Mouse (Mus musculus) hindlimb bud, embryonic 11.5 days (tissue): ENCODE data around the gene Ormdl2.
A peak's percentile ranks its signal among the peaks of the same experiment; 100 is the strongest.
"Not testable (repeated sequence)": the region's sequence is repeated elsewhere in the genome, so short reads cannot be mapped to it uniquely, and the experiment has no call there.

Experiments used
- DNase-seq: peaks from one replicate; pipeline ENCODE4 v3.0.0-alpha.2; 2012; ENCODE audit warnings: low read depth, low spot score; ENCODE audit errors: extremely low spot score

Ormdl2 gene

GRCm38 (mm10) chr10:128821358-128822056 is at the start of gene Ormdl2:
Gene Ormdl2, minus strand, starts transcription at chr10:128821645.
- peak; percentile 97 for DNase-seq

- DNase-seq, result no peak
Measured at GRCm38 (mm10) chr10:128870341-128870740, 48.9 kb upstream of the Ormdl2 start.

DNA sequence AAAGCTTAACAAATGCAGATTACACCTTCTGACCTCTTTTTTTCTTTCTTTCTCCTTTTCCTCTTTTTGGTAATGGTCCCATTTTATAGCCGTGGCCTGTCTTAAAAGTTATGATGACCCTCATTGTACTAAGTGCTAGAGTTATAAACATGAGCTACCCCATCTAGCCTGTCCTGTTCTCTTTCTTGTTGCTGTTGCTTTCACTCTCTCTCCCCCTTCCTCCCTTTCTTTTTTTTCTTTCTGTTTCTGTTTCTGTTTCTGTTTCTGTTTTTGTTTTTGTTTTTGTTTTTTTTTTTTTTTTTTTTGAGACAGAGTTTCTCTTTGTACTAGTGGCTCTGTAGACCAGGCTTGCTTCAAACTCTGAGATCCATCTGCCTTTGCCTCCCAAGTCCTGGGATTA is 45.1 kb upstream of the Ormdl2 start:
- DNase-seq, result no peak

- no peak for DNase-seq
Measured at GRCm38 (mm10) chr10:128866042-128866441, 44.6 kb upstream of the Ormdl2 start.

DNA sequence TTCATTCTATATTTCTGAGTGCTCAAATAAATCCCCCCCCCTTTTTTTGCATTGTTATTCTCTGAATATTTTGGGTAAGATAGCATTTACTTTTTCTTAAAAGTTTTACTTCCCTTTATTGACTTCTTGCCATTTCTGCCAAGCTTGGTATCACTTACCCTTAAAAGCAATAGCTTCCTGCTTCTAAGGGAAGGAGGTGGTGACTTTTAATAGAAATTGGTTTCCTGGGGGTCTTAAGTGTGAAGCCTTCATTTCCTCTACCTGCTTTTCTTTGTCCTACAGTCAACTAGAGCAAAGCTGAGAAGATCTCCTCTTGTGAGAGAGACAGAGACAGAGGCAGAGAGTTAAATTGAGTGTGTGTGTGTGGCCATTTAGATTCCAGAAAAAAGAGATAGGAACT is 39.7 kb upstream of the Ormdl2 start:
- DNase-seq, result no peak

- no peak for DNase-seq
Measured at GRCm38 (mm10) chr10:128850339-128850738, 28.9 kb upstream of the Ormdl2 start.

- DNase-seq, result no peak
Measured at GRCm38 (mm10) chr10:128848426-128848825, 27.0 kb upstream of the Ormdl2 start.

DNA sequence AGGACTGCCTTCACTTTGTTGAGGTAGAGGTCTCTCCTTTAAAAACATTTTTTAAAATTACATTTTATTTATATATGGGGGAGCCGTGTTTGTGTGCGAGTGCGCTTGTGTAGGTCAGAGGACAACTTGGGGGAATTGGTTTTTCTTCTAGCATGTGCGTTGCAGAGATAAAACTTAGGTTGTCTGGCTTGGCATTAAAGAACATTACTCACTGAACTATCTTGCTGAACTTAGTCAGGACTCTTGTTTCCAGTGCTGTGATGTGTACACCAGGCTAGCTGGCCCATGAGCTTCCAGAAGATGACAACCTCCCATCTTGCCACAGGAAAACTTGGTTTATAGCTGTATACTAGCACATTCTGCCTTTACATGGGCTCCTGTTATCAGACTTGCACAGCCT is 25.2 kb upstream of the Ormdl2 start:
- no peak for DNase-seq

DNA sequence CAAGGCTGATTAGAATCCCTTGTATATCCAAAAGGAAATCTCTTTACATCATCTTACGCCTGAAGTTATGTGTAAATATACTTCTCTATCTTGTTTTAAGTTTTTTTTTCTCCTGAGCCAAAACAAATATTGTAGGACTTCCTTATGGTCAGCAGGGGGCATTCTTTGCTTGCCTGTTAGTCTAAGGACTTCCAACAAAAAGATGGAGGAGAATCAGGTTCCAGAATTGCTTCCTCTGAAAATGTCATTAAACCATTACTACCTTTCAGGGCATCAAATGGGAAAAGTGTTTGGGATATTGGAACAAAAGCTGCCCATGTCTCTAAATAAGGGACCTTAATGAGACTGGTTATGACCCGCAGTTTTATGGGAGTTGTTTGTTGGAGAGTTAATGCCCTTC is 24.1 kb upstream of the Ormdl2 start:
- DNase-seq, result peak; percentile 42

DNA sequence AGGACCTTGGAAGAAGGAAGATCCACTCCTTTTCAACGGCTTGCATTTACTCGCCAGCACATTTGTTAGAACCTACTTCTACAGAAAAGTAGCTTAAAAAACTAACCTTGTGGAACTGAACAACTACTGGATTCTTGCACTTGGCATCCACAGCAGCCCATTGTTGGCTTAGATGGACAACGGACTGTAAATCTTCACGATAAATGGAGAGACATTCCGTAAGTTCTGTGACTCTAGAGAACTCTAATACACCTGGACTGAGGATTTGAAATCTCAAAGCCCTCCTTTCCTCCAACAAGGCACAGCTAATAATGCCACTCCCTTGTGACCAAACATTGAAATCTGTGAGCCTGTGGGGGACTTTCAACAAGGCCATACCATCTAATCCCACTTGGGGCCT is 21.8 kb upstream of the Ormdl2 start:
- no peak for DNase-seq

- DNase-seq, result no peak
Measured at GRCm38 (mm10) chr10:128840612-128841011, 19.2 kb upstream of the Ormdl2 start.

- no peak for DNase-seq
Measured at GRCm38 (mm10) chr10:128839434-128839833, 18.0 kb upstream of the Ormdl2 start.

GRCm38 (mm10) chr10:128837400-128837799 is 16.0 kb upstream of the Ormdl2 start:
- no peak for DNase-seq

DNA sequence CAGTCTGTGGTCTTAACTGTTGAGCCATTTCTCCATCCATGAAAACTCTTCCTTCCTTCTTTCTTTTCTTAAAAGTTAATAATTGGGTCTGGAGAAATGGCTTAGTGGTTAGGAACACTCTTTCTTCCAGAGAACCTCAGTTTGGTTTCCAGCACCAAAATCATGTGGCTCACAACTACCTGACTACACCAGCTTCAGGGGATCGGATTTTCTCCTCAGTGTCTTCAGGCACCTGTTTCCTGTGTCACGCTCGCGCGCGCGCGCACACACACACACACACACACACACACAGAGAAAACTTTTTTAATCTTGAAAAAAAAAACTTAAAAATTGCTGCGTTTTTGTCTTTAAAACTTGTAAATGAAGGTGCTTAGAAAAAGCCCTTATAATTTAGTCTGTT is 2.4 kb upstream of the Ormdl2 start:
- DNase-seq, result no peak

GRCm38 (mm10) chr10:128823087-128823486 is 1.6 kb upstream of the Ormdl2 start:
- DNase-seq, result not testable (repeated sequence)

DNA sequence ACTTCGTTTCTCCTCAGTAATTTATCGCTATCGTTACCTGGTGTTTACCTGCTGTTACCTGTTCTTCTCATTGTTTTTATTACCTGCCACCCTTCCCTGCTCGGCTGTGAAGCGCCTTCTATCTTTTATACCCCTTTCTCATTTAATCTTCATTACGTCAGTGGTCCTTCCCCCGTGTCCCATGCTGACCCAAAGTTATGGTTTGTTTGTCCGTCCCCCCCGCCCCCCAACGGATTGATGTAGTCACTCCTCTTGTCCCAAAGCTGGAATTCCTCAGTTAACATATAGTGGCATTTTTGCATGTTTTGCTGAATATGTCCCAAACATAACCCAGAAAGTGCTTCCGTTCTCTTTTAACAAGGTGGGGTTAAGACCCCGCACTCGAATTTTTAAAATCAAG is 690 bp upstream of the Ormdl2 start:
- DNase-seq, result no peak

DNA sequence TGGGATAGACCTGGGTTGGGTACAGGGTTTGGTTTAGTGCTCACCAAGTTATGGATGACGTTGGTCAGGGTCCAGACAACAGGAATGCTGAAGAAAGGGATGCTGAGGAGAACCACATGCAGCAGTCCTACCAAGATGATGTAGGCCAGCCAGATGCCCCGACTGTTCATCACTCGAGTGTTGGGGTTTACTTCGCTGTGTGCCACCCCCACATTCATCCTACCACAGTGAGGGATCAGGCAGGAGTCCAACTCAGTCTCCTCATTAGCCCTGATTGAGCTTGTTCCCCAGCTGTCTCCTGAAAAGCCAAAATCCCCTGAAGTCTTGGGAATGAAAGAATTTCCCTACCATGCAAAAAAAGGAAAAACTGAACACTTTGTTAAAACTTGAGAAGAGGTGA is 1.2 kb downstream of the Ormdl2 start:
- no peak for DNase-seq

DNA sequence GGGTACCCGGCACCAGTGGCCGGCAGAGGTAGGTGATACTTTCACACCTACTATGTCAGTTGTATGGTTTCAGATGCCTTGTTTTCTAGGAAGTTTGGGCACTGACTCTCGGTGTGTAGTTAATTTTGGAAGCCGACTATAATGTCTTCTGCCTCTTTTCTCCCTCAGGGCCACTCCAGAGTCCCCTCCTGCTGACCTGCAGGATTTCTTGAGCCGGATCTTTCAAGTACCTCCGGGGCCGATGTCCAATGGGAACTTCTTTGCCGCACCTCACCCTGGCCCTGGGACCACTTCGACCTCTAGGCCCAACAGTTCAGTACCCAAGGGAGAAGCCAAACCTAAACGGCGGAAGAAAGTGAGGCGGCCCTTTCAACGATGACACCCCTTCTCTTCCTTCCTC is 4.4 kb downstream of the Ormdl2 start, which contains the start of gene Sarnp:
Sarnp (plus strand) TSS at position 301 of the 400 bp plus-strand sequence.
- DNase-seq, result no peak

GRCm38 (mm10) chr10:128807018-128807417 is 14.4 kb downstream of the Ormdl2 start:
- no peak for DNase-seq

- no peak for DNase-seq
Measured at GRCm38 (mm10) chr10:128806086-128806485, 15.4 kb downstream of the Ormdl2 start.

DNA sequence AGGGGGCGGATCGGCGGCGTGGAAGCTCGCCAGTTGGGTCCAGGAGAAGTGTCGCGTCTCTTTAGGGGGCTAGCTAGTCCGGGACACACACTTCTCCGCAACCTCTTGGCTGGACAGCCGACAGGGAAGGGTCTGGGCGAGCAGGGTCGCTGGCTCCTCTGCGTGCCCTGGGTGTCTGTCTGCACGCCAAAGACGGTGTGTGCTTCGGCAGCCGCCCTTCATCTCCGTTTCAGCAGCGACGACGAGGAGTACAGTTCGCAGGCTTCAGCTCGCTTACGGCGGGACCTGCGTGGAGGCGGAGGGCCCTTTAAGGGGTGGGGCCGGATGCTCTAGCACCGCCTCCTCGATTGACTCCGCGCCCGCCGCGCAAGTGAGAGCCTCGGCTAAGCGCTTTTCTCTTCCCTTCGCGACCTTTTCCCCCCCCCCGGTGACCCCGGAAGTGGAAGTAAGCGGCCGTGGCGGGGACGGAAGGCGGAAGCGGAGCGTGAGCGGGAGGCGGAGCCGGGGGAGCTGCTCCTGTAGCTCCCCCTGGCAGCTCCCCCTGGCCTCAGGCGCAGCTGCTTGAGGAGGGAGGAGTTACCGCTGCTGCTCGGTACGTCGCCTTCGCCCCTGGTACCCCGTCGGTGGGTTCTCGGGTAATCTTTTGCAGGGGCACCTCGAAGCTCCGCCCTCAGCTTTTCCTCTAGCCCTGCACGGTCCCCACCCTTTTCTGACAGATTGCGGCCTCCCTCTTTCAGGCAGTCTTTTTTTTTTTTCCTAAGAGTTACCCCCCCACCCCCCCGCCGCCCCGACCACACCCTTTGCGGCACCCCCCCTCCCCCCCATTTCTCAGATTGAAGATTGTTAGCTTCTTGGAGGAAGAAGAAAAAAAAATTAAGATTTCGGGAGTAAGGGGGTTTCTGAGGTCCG is 16.1 kb downstream of the Ormdl2 start:
- DNase-seq, result peak; percentile 66
